Mouse (Mus musculus): Measurements from ENCODE around the gene Camk1d. TPM values are rescaled to one million over a fixed set of nuclear protein-coding genes. Genes with fewer than 3 reads are reported as not detected.

Camk1d gene
- polyA plus RNA-seq, 1 experiment = 7.3 TPM

- TF ChIP-seq POLR2A (IDR thresholded peaks at IDR 0.05; ENCODE audit: borderline replicate concordance, extremely low read depth, insufficient read depth, insufficient read length, poor library complexity, severe bottlenecking) (no peak), CTCF (IDR thresholded peaks at IDR 0.05; ENCODE audit: borderline replicate concordance, extremely low read depth, insufficient read depth, insufficient read length) (no peak)
- no peak for DNase-seq (ENCODE audit: low read depth)
Observed at GRCm38 (mm10) chr2:5640586-5640985, 73.7 kb downstream of the Camk1d start.

- peak; percentile 65 for DNase-seq (ENCODE audit: low read depth)
- TF ChIP-seq POLR2A (IDR thresholded peaks at IDR 0.05; ENCODE audit: borderline replicate concordance, extremely low read depth, insufficient read depth, insufficient read length, poor library complexity, severe bottlenecking) (no peak), CTCF (IDR thresholded peaks at IDR 0.05; ENCODE audit: borderline replicate concordance, extremely low read depth, insufficient read depth, insufficient read length) (no peak)
Observed at GRCm38 (mm10) chr2:5636801-5637742, 77.2 kb downstream of the Camk1d start.

DNA sequence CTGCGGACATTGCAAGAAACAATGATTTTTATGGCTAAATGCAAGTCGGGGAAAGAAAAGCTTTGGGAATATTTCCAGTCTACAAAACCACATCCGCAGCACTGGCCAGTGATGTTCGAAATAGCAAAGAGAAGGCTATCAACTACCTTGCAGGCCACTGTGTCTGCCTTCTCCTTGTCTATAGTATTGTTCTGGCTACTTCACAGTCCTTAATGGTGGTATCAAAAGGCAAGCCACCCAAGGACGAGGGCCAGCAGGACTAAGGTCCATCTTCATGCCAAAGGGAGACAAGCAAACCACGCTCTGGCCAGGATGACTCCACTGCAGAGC is 82.0 kb downstream of the Camk1d start:
- DNase-seq (ENCODE audit: low read depth) = no peak
- TF ChIP-seq POLR2A (IDR thresholded peaks at IDR 0.05; ENCODE audit: borderline replicate concordance, extremely low read depth, insufficient read depth, insufficient read length, poor library complexity, severe bottlenecking) (no peak), CTCF (IDR thresholded peaks at IDR 0.05; ENCODE audit: borderline replicate concordance, extremely low read depth, insufficient read depth, insufficient read length) (no peak)

- DNase-seq (ENCODE audit: low read depth) = no peak
- TF ChIP-seq POLR2A (IDR thresholded peaks at IDR 0.05; ENCODE audit: borderline replicate concordance, extremely low read depth, insufficient read depth, insufficient read length, poor library complexity, severe bottlenecking) (no peak), CTCF (IDR thresholded peaks at IDR 0.05; ENCODE audit: borderline replicate concordance, extremely low read depth, insufficient read depth, insufficient read length) (no peak)
Observed at GRCm38 (mm10) chr2:5631676-5632354, 82.5 kb downstream of the Camk1d start.

GRCm38 (mm10) chr2:5630710-5631109 is 83.6 kb downstream of the Camk1d start:
- TF ChIP-seq POLR2A (IDR thresholded peaks at IDR 0.05; ENCODE audit: borderline replicate concordance, extremely low read depth, insufficient read depth, insufficient read length, poor library complexity, severe bottlenecking) (no peak), CTCF (IDR thresholded peaks at IDR 0.05; ENCODE audit: borderline replicate concordance, extremely low read depth, insufficient read depth, insufficient read length) (no peak)
- no peak for DNase-seq (ENCODE audit: low read depth)

DNA sequence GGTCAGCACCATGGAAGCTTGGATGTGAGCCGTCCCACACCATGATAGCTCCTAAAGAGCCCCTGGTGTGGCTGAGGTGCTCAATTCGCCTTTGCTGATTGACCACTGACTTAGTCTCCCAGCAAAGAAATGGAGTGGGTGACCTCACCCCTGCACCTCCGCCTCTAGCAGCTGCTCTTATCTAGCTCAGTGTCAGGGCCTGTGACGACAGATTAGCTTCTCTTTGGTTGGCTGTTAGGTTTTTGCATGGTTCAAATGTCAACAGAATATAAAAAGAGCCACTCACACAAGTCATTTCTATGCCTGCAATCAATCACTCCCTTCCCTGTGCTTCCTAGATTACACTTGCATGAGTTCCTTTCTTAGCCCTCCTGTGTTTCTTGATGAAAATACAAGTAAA is 89.9 kb downstream of the Camk1d start:
- TF ChIP-seq CTCF (IDR thresholded peaks at IDR 0.05; ENCODE audit: borderline replicate concordance, extremely low read depth, insufficient read depth, insufficient read length) (no peak), POLR2A (IDR thresholded peaks at IDR 0.05; ENCODE audit: borderline replicate concordance, extremely low read depth, insufficient read depth, insufficient read length, poor library complexity, severe bottlenecking) (no peak)
- no peak for DNase-seq (ENCODE audit: low read depth)

DNA sequence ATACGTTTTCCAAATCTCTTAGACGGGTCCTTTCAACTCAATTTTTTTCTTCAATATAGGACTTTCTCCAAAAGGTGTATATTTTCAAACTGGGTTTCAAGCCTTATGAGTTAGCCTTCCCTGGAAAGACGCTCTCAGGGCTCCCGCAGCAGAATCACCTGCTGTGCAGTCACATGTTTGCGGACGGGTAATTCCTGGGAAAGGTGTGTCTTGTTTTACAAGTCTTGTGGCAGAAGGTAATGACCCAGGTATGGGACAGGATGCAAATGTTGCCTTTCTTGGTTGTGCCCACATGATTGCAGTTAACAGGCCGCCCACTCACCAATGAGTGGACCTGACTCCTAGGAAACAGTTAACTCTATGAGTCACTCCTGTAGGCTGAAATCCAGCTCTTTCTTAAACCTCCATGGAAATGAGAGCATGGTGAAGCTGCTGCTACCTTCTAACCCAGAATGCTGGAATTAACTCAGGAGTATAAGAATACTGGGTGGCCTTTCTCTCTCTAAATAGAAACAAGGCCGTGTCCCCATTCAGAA is 95.9 kb downstream of the Camk1d start:
- no peak for TF ChIP-seq POLR2A (IDR thresholded peaks at IDR 0.05; ENCODE audit: borderline replicate concordance, extremely low read depth, insufficient read depth, insufficient read length, poor library complexity, severe bottlenecking)
- no peak for TF ChIP-seq CTCF (IDR thresholded peaks at IDR 0.05; ENCODE audit: borderline replicate concordance, extremely low read depth, insufficient read depth, insufficient read length)

DNA sequence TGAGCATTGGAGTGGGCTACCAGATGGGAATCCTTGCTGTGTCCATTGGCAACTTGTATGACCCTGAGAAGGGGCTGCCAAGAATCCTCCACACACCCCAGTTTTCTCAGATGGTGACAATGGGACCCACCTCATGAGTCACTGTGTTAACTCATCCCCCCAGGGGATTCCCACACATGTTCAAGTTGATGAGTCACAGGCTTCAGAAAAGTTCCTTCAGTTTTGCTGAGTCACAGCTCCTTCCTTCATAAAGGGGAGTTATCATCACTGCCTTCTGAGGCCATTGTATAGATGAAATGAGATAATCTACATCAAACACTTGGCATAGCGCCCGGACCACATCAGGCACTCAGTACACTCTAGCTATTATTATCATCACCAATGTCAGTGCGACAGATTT is 99.4 kb downstream of the Camk1d start:
- peak; percentile 51 for DNase-seq (ENCODE audit: low read depth)
- TF ChIP-seq POLR2A (IDR thresholded peaks at IDR 0.05; ENCODE audit: borderline replicate concordance, extremely low read depth, insufficient read depth, insufficient read length, poor library complexity, severe bottlenecking) (no peak), CTCF (IDR thresholded peaks at IDR 0.05; ENCODE audit: borderline replicate concordance, extremely low read depth, insufficient read depth, insufficient read length) (no peak)

More for the DNA sequence above, 95.9 kb downstream of the Camk1d start:
- no peak for DNase-seq (ENCODE audit: low read depth)

GRCm38 (mm10) chr2:5614308-5614705 is 100.0 kb downstream of the Camk1d start:
- DNase-seq (ENCODE audit: low read depth) = no peak
- no peak for TF ChIP-seq POLR2A (IDR thresholded peaks at IDR 0.05; ENCODE audit: borderline replicate concordance, extremely low read depth, insufficient read depth, insufficient read length, poor library complexity, severe bottlenecking)
- TF ChIP-seq CTCF (IDR thresholded peaks at IDR 0.05; ENCODE audit: borderline replicate concordance, extremely low read depth, insufficient read depth, insufficient read length) = no peak

DNA sequence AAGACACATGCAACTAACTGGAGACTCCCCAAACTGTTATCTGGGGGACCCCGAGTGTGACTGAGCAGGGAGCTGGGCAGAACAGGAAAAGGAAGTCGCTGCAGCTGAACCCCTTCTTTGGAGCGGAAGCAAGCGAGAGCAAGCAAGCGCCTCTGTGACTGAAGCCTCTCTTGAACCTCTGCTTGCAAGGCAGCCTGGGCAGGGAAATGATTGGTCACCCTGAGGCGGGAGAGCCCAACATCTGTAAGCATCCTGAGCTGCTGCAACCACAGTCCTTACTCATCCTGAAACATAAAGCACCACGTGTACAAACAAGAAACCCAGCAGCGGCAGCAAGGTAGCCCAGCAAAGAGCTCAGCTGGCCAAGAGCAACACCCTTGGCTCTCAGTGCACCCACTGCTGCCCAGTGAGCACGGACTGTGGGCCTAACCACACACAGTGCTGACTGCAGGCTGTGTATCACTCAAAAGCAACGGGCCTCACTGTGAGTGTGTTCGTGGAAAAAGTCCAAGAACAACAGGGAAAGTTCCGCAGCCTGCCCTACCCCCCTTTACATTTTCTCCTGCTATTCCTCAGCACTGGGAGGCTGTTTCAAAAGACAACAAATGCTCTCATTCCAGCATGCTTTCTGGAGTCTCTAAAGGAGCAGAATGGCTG is 100.5 kb downstream of the Camk1d start:
- peak; percentile 67 for DNase-seq (ENCODE audit: low read depth)
- TF ChIP-seq CTCF (IDR thresholded peaks at IDR 0.05; ENCODE audit: borderline replicate concordance, extremely low read depth, insufficient read depth, insufficient read length) = no peak
- no peak for TF ChIP-seq POLR2A (IDR thresholded peaks at IDR 0.05; ENCODE audit: borderline replicate concordance, extremely low read depth, insufficient read depth, insufficient read length, poor library complexity, severe bottlenecking)

- TF ChIP-seq POLR2A (IDR thresholded peaks at IDR 0.05; ENCODE audit: borderline replicate concordance, extremely low read depth, insufficient read depth, insufficient read length, poor library complexity, severe bottlenecking) (no peak), CTCF (IDR thresholded peaks at IDR 0.05; ENCODE audit: borderline replicate concordance, extremely low read depth, insufficient read depth, insufficient read length) (no peak)
- no peak for DNase-seq (ENCODE audit: low read depth)
Observed at GRCm38 (mm10) chr2:5611601-5612000, 102.7 kb downstream of the Camk1d start.
